In the genomic region with DNA sequence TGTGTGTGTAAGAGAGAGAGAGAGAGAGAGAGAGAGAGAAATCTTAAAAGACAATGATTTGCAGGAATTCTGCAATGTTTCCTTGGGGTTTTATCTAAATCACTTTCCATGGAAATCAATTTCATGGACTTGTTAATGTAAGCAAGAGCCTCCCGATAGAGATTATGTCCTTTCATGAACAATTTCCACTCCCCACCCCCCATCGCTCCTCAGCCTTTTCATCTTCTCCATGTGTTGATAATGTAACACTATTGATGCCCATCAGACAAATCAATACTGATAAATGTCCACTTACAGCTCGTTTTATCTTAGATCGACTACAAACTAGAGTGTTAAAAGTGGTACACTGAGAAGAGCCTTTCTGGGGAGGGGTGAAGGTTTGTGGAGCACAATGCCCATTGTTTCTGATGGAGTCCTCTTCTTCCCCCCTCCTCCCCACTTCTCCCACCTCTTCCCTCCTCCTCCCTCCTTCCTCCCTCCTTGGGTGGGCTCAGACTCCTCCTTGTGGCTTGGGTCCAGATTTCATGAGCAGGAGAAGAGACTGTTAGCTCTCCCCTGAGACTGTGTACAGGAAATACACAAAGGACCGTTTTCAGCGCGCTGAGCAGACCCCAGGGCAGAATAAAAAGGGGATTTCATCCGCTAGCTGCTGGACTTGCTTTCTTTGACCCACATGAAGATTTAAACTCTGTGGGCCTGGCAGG, we compare ENCODE assay signal across 14 mouse cellular contexts.
DNase-seq lines count a peak whose midpoint lies in the region; ATAC-seq lines count a peak whose summit lies in the region.
"Had no signal": no experiment of that assay in that cellular context is flagged by ENCODE, and none has a peak within 500 bp of the region (broad histone marks: within the 10 kb centered on the region; RNA-seq: fewer than 3 reads in every experiment).

No protein-coding gene starts in this region.

- H3K4me1 ChIP-seq in embryonic facial prominence, embryonic 10.5 days = peaks cover 42% of the 10 kb centered on the region
- peaks cover 17% of the 10 kb centered on the region for H3K4me1 ChIP-seq in forebrain, embryonic 16.5 days (replicated peaks; ENCODE audit: control insufficient read depth, insufficient read depth, low read length)
- H3K4me1 ChIP-seq in midbrain, embryonic 13.5 days (replicated peaks) = peaks cover 39% of the 10 kb centered on the region

- 40% methylated on average over 8 of the region's 8 CpGs for WGBS in embryonic facial prominence, embryonic 10.5 days
- 32% methylated on average over 8 of the region's 8 CpGs for WGBS in forebrain, embryonic 16.5 days
- 18% methylated on average over 8 of the region's 8 CpGs for WGBS in midbrain, embryonic 13.5 days

- H3K27ac ChIP-seq in embryonic facial prominence, embryonic 10.5 days (replicated peaks) = peak overlapping the region; percentile 37; the same call in 1 of the 2 replicates
- no peak overlapping the region for H3K27ac ChIP-seq in forebrain, embryonic 16.5 days (ENCODE audit: low read length)
- H3K27ac ChIP-seq in midbrain, embryonic 13.5 days = no peak overlapping the region
- H3K27ac ChIP-seq: limb, embryonic 15.5 days had no signal

- no peak overlapping the region for H3K4me3 ChIP-seq in embryonic facial prominence, embryonic 10.5 days
- H3K4me3 ChIP-seq in forebrain, embryonic 16.5 days (replicated peaks; ENCODE audit: low read length) = no peak overlapping the region
- H3K4me3 ChIP-seq in midbrain, embryonic 13.5 days (replicated peaks) = no peak overlapping the region
- H3K4me3 ChIP-seq: limb, embryonic 15.5 days; myocyte had no signal

- intact Hi-C loops in left cerebral cortex, postnatal 4 days (cut with DNase I) = no loop called here

- DNase-seq in left cerebral cortex, postnatal 4 days = peak; percentile 16
- DNase-seq in left cerebral cortex, adult 8-10 months (ENCODE audit: low spot score in 2 of 2) = no peak
- DNase-seq in embryonic facial prominence, embryonic 10.5 days (ENCODE audit: low spot score) = peak; percentile 37
- no peak for DNase-seq in testis, postnatal 14 days (ENCODE audit: low spot score)
- no peak for DNase-seq in testis, postnatal 10 days (ENCODE audit: low spot score)
- no peak for DNase-seq in gastrocnemius, postnatal 10 days
- DNase-seq: kidney, postnatal 10 days; lung, postnatal 4 days had no signal

- ATAC-seq in forebrain, embryonic 16.5 days = peak; percentile 47; the same call in 1 of the 2 replicates
- peak; percentile 76 for ATAC-seq in midbrain, embryonic 13.5 days
- ATAC-seq: Patski had no signal

- no peaks in the 10 kb centered on the region for H3K9me3 ChIP-seq in embryonic facial prominence, embryonic 10.5 days
- no peaks in the 10 kb centered on the region for H3K9me3 ChIP-seq in forebrain, embryonic 16.5 days (ENCODE audit: control insufficient read depth, low read length)
- H3K9me3 ChIP-seq in midbrain, embryonic 13.5 days = no peaks in the 10 kb centered on the region
- H3K9me3 ChIP-seq: limb, embryonic 15.5 days had no signal

- H3K36me3 ChIP-seq in embryonic facial prominence, embryonic 10.5 days (replicated peaks) = no peaks in the 10 kb centered on the region
- no peaks in the 10 kb centered on the region for H3K36me3 ChIP-seq in forebrain, embryonic 16.5 days (ENCODE audit: control insufficient read depth, insufficient read depth)
- no peaks in the 10 kb centered on the region for H3K36me3 ChIP-seq in midbrain, embryonic 13.5 days
- H3K36me3 ChIP-seq: limb, embryonic 15.5 days had no signal

- H3K27me3 ChIP-seq in embryonic facial prominence, embryonic 10.5 days (replicated peaks; ENCODE audit: low read depth, poor library complexity, severe bottlenecking) = no peaks in the 10 kb centered on the region
- H3K27me3 ChIP-seq in forebrain, embryonic 16.5 days (replicated peaks; ENCODE audit: control insufficient read depth, insufficient read depth, low read length) = no peaks in the 10 kb centered on the region
- peaks cover 32% of the 10 kb centered on the region for H3K27me3 ChIP-seq in midbrain, embryonic 13.5 days
- H3K27me3 ChIP-seq: limb, embryonic 15.5 days had no signal

- H3K9ac ChIP-seq in forebrain, embryonic 16.5 days (replicated peaks; ENCODE audit: low read depth, low read length) = no peak overlapping the region
- H3K9ac ChIP-seq in midbrain, embryonic 13.5 days (replicated peaks) = no peak overlapping the region
- H3K9ac ChIP-seq: limb, embryonic 15.5 days had no signal

- no peak overlapping the region for H3K4me2 ChIP-seq in forebrain, embryonic 16.5 days (ENCODE audit: low read length)
- no peak overlapping the region for H3K4me2 ChIP-seq in midbrain, embryonic 13.5 days (replicated peaks)
- H3K4me2 ChIP-seq: heart, embryonic 11.5 days; limb, embryonic 15.5 days had no signal

Comparison
In these comparisons a context has a peak if more than half of its experiments do, and no peak if none do; other contexts are left out.
1. DNase-seq: peak in left cerebral cortex, postnatal 4 days (single experiment) and embryonic facial prominence, embryonic 10.5 days (single experiment); none in left cerebral cortex, adult 8-10 months (0 of 2), testis, postnatal 14 days (single experiment), testis, postnatal 10 days (single experiment) and gastrocnemius, postnatal 10 days (single experiment).